Mouse (Mus musculus): ENCODE measurements around the gene Zc3h8.
A peak's percentile ranks its signal among the peaks of the same experiment; 100 is the strongest.

GRCm38 (mm10) chr2:128947962-128948588 is 4.2 kb upstream of the Zc3h8 start:
- peak; percentile 54; the same call in 1 of the 2 replicates for TF ChIP-seq CTCF (IDR thresholded peaks at IDR 0.05; ENCODE audit: low read depth, low read length)
- TF ChIP-seq GATA1 (IDR thresholded peaks at IDR 0.05; ENCODE audit: borderline replicate concordance, low read length), result no peak
- no peak for TF ChIP-seq TAL1 (conservative IDR thresholded peaks at IDR 0.05; ENCODE audit: low read depth, low read length)
- no peak for TF ChIP-seq GATA2 (IDR thresholded peaks at IDR 0.05; ENCODE audit: borderline replicate concordance, low read depth, low read length)
- no peak for TF ChIP-seq POLR2AphosphoS5 (IDR thresholded peaks at IDR 0.05; ENCODE audit: insufficient replicate concordance, low read depth, low read length)

Measured in G1E (cell line).